Mouse (Mus musculus): ENCODE data around the gene Igf2r.

DNA sequence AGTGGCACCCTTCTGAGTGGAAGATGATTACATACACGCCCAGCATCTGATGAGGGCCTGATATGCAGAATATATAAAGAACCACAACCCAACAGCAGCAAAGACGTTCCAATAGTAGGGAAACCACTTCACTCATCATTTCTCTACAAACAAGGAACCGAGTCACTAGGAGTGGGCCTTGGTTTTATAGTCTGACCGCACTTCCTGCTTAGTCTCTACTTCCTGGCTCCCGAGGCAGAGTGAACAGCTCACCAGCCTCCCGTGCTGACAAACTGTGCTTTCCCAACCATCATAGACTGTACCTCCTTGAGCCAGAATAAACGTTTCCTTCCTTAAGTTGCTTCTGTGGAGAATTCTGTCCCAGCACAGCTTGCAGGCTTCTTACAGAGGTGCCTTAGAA, 113.6 kb downstream of the Igf2r start:
- TF ChIP-seq CTCF (IDR thresholded peaks at IDR 0.05; ENCODE audit: low read depth) (no peak), EP300 (IDR thresholded peaks at IDR 0.05; ENCODE audit: low read depth) (no peak)
